Mouse (Mus musculus) forebrain, postnatal 0 days (tissue): ENCODE results near the gene Ptges. TPM values are rescaled to one million over a fixed set of nuclear protein-coding genes. Genes with fewer than 3 reads are reported as not detected.

Experiments
- ATAC-seq: fragments of 200-750 bp; cut with Nextera tagmentation; 2 replicates; pipeline ENCODE4 v1.8.0; 2017; ENCODE audit warnings: mild to moderate bottlenecking, moderate library complexity
- DNase-seq: peaks from one replicate; pipeline ENCODE4 v3.0.0-alpha.2; 2015
- H3K27ac ChIP-seq: fragments of 300-500 bp; sonication (generic); 2 replicates; pipeline ENCODE4 v1.5.1; 2014; ENCODE audit warnings: low read depth, mild to moderate bottlenecking, antibody characterized with exemption, low read length, moderate library complexity, mixed read lengths
- H3K27me3 ChIP-seq: fragments of 300-500 bp; sonication (generic); 2 replicates; pipeline ENCODE4 v1.6.1; 2014; ENCODE audit warnings: mild to moderate bottlenecking, low read length, mixed read lengths; ENCODE audit not compliant: insufficient read depth
- H3K36me3 ChIP-seq: fragments of 300-500 bp; sonication (generic); 2 replicates; pipeline ENCODE4 v1.6.1; 2014; ENCODE audit warnings: mild to moderate bottlenecking, moderate library complexity; ENCODE audit not compliant: insufficient read depth
- H3K4me1 ChIP-seq: fragments of 300-500 bp; sonication (generic); 2 replicates; pipeline ENCODE4 v1.6.1; 2014; ENCODE audit warnings: antibody characterized with exemption; ENCODE audit not compliant: insufficient read depth
- H3K4me2 ChIP-seq: fragments of 300-500 bp; sonication (generic); 2 replicates; pipeline ENCODE4 v1.6.1; 2014; ENCODE audit warnings: low read depth, mild to moderate bottlenecking, moderate library complexity
- H3K4me3 ChIP-seq: fragments of 300-500 bp; sonication (generic); 2 replicates; pipeline ENCODE4 v1.5.1; 2014; ENCODE audit warnings: low read depth, low read length, mixed read lengths
- H3K9ac ChIP-seq: fragments of 300-500 bp; sonication (generic); 2 replicates; pipeline ENCODE4 v1.6.1; 2014; ENCODE audit warnings: mild to moderate bottlenecking
- H3K9me3 ChIP-seq: fragments of 300-500 bp; sonication (generic); 2 replicates; pipeline ENCODE4 v1.6.1; 2016; ENCODE audit warnings: low read length
- CTCF ChIP-seq: sonication (generic); IDR thresholded peaks from 2 replicates; pipeline ENCODE4 v1.5.1; 2016; ENCODE audit warnings: antibody characterized with exemption, control low read depth, low read depth
- WGBS: fragments of 180-500 bp; shearing (Covaris S2); extraction: QIAGEN DNeasy Blood & Tissue Kit; methylation state at CpG from one replicate; pipeline ENCODE4 v1.1.7; 2014; 5-methylcytosine and 5-hydroxymethylcytosine counted together
- polyA plus RNA-seq: library from polyadenylated mRNA; unstranded; fragments of >200 nt; fragmentation: Nextera tagmentation; extraction: Ambion mirVana; gene quantifications from 2 replicates; pipeline ENCODE4 v1.2.1, GENCODE M21; 2015
- total RNA-seq: library from RNA; depleted of rRNA; stranded (reverse); fragments of >200 nt; gene quantifications from 2 replicates; pipeline ENCODE4 v1.2.3, GENCODE M21; 2014

Gene Ptges
- total and polyA plus RNA-seq, 2 experiments from 2014 or later: 4.8 to 6.3 TPM

DNA sequence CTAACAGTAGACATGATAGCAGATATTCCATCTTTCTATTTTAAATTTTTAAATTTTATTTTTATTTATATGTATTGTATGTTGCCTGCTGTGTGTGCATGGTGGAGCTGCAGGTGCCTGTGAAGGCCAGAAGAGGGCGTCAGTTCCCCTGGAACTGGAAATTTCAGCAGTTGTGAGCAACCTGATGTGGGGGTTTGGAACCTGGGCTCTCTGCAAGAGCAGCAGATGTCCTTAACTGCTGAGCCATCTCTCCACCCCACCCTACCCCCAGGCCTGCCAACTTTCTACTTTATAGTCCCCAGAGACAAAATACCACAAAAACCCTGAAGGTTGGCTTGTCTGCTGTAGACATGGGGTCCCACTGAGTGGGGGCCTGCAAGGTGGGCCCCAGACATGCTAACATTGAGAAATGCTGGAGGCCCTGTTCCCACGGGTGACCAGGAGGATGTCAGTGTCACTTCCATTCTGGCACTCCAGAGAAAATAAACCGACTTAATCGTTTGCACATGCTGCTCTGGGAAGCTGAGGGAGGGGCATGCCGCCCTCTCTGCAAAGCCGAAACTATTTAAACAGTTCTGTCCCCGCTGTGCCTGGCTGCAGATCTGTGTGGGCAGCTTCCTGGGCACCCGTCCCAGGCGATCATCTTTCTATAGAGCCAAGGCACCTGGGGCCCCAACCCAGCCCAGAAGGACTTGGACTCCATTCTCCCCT lies 44.1 kb downstream of the Ptges start:
- Histone ChIP-seq H3K9ac (no peak overlapping the region), H3K36me3 (no peaks in the 10 kb centered on the region), H3K9me3 (no peaks in the 10 kb centered on the region), H3K27me3 (no peaks in the 10 kb centered on the region), H3K4me2 (no peak overlapping the region), H3K4me1 (no peaks in the 10 kb centered on the region), H3K27ac (0 out of 2 replicates have a peak overlapping the region, but pooled peaks have one; percentile 9), H3K4me3 (no peak overlapping the region)
- no peak for DNase-seq
- peak; percentile 14; the same call in 1 of the 2 replicates for TF ChIP-seq CTCF
- peak; percentile 51 for ATAC-seq
- 40% methylated on average over 9 of the region's 9 CpGs for WGBS

DNA sequence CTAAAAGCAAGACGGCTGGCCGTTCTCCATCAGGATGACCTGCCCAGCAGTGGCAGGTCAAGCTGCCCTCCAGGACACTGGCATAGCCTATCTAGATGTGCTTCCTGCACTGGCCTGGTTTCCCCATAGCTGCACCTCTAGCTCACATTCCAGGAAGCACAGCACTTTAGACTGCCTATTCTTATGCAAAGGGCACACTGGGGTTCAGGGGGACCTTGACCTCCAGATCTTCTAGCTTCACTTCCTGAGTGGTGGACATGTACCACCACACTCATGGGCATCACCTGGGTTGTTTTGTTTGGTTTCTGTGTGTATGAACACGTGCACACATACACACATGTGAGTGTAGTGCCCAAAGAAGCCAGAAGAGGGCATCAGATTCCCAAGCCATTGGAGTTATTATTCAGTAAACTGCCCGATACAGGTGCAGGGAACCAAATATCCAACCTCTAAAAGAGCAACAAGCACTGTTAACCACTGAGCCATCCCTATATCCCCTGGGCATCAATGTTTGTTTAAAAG lies 44.8 kb downstream of the Ptges start:
- no peak overlapping the region for H3K4me3 ChIP-seq
- H3K36me3 ChIP-seq: no peaks in the 10 kb centered on the region
- no peak overlapping the region for H3K9ac ChIP-seq
- H3K9me3 ChIP-seq: no peaks in the 10 kb centered on the region
- no peak for ATAC-seq
- WGBS: 91% methylated on average over 4 of the region's 4 CpGs
- TF ChIP-seq CTCF: 0 out of 2 replicates have a peak, but pooled peaks have one; percentile 11
- no peaks in the 10 kb centered on the region for H3K4me1 ChIP-seq
- no peak for DNase-seq
- no peaks in the 10 kb centered on the region for H3K27me3 ChIP-seq
- 0 out of 2 replicates have a peak overlapping the region, but pooled peaks have one; percentile 9 for H3K27ac ChIP-seq
- H3K4me2 ChIP-seq: no peak overlapping the region

DNA sequence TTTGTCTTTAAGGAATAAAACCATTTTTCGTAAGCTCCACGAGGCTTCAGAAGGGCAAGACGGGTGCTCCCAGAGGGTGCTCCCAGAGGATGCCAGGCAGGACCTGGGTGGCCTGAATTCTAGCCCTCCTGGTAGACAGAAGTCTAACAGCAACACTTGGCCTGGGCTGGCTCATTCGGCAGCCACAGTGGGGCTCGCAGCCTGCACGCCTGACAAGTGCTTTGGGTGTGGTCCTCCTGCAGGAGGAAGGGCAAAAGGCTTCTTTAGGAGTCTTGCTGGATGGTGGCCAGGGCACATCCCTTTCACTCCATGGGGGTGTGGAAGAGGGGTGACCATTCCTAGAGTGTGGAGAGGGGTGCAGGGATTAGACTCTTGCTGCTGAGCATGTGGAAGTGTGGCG lies 48.4 kb downstream of the Ptges start:
- Histone ChIP-seq H3K36me3 (no peaks in the 10 kb centered on the region), H3K9ac (no peak overlapping the region), H3K9me3 (no peaks in the 10 kb centered on the region), H3K27me3 (no peaks in the 10 kb centered on the region), H3K4me3 (no peak overlapping the region), H3K4me2 (no peak overlapping the region), H3K4me1 (no peaks in the 10 kb centered on the region), H3K27ac (no peak overlapping the region)
- WGBS: 84% methylated on average over 7 of the region's 7 CpGs
- TF ChIP-seq CTCF: no peak
- no peak for DNase-seq
- ATAC-seq: no peak

DNA sequence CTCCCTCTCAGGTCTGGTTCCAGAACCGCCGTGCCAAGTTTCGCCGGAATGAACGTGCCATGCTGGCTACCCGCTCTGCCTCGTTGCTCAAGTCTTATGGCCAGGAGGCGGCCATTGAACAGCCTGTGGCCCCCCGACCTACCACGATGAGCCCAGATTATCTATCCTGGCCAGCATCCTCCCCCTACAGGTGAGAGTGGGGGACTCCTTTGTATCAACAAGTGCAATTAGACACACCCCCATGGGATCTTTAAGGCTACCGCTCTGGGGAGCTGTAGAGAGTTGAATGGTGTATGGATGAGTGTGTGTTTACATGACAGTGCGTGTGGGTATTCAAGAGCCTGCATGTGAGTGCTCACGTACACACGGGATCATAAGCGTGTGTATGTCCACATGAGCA lies 50.2 kb downstream of the Ptges start:
- 92% methylated on average over 15 of the region's 15 CpGs for WGBS
- Histone ChIP-seq H3K9me3 (no peaks in the 10 kb centered on the region), H3K4me1 (no peaks in the 10 kb centered on the region), H3K9ac (no peak overlapping the region), H3K4me3 (no peak overlapping the region), H3K4me2 (no peak overlapping the region), H3K27ac (no peak overlapping the region), H3K27me3 (no peaks in the 10 kb centered on the region), H3K36me3 (no peaks in the 10 kb centered on the region)
- TF ChIP-seq CTCF: no peak
- ATAC-seq (no peak), DNase-seq (no peak)

DNA sequence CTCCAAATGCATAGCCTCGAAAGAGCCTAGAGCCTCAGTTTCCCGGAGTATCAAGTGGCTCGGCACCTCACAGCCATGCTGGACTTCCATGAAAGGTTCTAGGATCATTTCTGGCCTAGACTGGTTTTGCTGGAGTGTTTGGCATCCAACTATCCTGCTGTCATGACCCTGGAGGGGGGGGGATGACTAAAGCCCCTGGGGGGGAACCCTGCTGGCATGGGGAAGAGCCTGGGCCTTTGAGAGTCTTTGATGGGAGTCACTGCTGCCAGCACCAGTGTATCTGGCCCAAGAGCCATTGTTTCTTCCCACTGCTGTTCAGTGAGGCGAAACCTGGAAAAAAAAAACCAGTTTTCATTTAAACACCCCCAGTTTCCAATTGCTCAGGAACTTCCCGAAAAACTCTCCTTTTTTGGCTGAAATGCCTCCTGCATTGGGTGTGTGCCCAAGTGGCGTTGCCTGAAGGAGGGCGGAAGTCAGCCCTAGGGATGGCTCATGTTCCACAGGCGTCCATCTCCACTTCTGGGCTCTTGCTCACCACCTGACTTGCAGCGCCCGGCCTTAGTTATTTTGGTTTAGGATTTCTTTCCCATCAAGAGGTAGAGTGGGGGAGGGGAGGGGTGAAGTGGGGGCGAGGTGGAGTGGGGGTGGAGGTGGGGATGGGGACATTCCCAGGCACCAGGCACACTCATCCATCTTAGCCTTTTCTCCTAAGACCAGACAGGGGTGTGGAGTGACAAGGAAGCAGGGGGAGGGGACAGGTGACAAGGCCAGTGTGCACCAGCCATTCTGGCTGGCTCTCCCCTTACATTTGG lies 53.8 kb downstream of the Ptges start:
- ATAC-seq (no peak; the same call in 1 of the 2 replicates), DNase-seq (no peak)
- Histone ChIP-seq H3K9ac (no peak overlapping the region), H3K9me3 (no peaks in the 10 kb centered on the region), H3K4me3 (no peak overlapping the region), H3K36me3 (no peaks in the 10 kb centered on the region), H3K27me3 (no peaks in the 10 kb centered on the region), H3K27ac (no peak overlapping the region), H3K4me2 (no peak overlapping the region), H3K4me1 (no peaks in the 10 kb centered on the region)
- WGBS: 45% methylated on average over 11 of the region's 11 CpGs
- no peak for TF ChIP-seq CTCF

DNA sequence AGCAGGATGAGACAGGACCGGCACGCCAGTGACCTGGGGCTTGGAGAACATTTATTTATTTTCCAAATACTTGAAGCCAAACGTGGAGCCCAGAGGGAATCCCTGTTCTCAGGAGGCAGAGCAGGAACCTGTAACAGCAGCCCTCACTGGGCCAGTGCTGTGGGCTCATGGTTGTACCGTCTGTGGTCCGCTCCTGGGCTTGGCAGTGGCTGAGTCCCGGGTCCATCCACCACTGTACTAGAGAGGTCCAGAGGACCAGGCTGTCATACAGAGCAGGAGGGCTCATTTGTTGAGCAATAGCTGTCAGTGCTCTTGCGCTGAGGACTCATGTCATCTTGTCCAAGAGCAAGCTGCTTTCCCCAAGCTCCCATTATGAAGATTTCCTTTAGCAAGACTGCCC lies 54.6 kb downstream of the Ptges start:
- no peaks in the 10 kb centered on the region for H3K9me3 ChIP-seq
- H3K4me1 ChIP-seq: no peaks in the 10 kb centered on the region
- ATAC-seq: no peak
- H3K27ac ChIP-seq: no peak overlapping the region
- 71% methylated on average over 7 of the region's 7 CpGs for WGBS
- H3K9ac ChIP-seq: no peak overlapping the region
- DNase-seq: no peak
- TF ChIP-seq CTCF: no peak
- no peaks in the 10 kb centered on the region for H3K27me3 ChIP-seq
- no peak overlapping the region for H3K4me2 ChIP-seq
- no peaks in the 10 kb centered on the region for H3K36me3 ChIP-seq
- H3K4me3 ChIP-seq: no peak overlapping the region

DNA sequence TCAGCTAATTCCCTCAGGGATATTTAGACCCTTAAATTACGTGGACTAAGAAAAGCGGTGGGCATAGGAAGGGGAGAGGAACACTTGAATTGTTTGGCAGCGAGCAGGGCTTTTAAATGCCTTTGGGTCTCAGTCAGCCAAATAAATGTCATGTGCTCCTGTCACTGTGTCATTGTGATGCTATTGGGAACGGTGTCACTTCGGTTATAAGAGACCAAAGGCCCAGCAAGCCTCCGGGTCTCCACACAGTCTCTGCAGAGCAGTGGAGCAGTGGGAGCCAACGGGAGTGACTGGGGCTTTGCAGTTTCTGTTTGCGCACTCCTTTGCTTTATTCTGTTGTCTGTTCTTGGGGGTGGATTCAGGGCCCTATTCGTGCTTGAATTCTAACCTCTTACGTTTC lies 55.2 kb downstream of the Ptges start:
- H3K27me3 ChIP-seq: no peaks in the 10 kb centered on the region
- H3K27ac ChIP-seq: no peak overlapping the region
- DNase-seq (no peak), ATAC-seq (peak; percentile 36; the same call in 1 of the 2 replicates)
- no peak for TF ChIP-seq CTCF
- H3K9ac ChIP-seq: no peak overlapping the region
- no peaks in the 10 kb centered on the region for H3K4me1 ChIP-seq
- no peak overlapping the region for H3K4me2 ChIP-seq
- 15% methylated on average over 10 of the region's 10 CpGs for WGBS
- H3K36me3 ChIP-seq: no peaks in the 10 kb centered on the region
- no peaks in the 10 kb centered on the region for H3K9me3 ChIP-seq
- no peak overlapping the region for H3K4me3 ChIP-seq
